Mouse (Mus musculus): ENCODE results near the gene Plcl2. TPM values are rescaled to one million over a fixed set of nuclear protein-coding genes. Genes with fewer than 3 reads are reported as not detected.

The Plcl2 gene
- 10 to 100 TPM; 81.9 to 98.5 (median 91.1) TPM for total RNA-seq (2022)

DNA sequence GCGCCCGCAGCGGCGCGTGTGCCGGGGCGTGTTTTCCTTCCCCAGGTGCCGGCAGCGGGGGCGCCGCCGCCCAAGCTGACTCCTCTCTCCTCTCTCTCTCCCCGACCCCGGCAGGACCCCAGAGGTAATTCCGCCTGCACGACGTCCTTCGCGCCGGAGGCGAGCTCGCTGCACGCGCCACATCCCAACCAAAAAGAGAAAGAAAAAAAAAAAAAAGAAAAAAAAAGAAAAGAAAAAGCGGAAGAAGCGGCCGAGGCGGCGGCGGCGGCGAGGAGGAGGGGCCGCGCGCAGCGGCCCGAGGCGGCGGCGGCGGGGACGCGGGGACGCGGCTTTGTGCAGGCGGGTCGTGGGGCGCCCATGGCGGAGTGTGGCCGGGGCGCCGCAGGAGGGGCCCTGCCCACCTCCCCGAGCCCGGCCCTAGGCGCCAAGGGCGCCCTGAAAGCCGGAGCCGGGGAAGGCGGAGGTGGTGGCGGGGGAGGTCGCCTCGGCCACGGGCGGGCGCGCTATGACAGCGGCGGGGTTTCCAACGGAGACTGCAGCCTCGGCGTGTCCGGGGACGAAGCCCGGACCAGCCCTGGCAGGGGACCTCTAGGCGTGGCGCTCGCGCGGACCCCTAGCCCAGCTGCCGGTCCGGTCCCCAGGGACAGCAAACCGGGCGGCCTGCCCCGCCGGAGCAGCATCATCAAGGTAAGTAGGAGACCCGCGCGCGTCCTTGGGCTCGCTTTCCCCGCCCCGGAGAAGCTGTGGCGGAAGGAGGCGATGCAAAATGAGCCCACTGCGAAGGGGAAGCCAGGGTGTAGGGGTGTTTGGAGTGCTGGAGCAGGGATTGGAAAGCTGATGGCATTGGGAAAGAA, at the start of gene Plcl2:
Gene Plcl2 (plus strand): TSS at position 153 of the 854 bp plus-strand sequence.
- DNase-seq (ENCODE audit: low spot score in 2 of 2): peak; percentile 40 to 53

DNA sequence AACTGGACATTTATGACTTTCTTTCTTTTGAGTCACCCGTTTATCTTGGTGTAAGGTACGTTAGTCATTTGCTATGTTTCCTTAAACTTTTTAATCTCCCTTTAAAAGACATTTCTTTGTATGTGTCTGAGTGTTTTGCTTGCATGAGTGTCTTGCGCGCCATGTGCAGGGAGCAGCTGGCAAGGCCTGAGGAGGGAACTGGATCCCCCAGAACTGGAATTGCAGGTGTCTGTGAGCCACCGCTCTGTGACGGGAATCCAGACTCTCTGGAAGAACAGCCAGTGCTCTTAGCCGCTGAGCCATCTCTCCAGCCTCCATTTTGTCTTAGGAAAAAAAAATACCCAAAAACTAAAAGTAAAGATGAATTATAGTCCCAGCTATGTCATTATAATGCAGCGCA, 48.9 kb upstream of the Plcl2 start:
- no peak for DNase-seq (ENCODE audit: low spot score in 2 of 2)

DNA sequence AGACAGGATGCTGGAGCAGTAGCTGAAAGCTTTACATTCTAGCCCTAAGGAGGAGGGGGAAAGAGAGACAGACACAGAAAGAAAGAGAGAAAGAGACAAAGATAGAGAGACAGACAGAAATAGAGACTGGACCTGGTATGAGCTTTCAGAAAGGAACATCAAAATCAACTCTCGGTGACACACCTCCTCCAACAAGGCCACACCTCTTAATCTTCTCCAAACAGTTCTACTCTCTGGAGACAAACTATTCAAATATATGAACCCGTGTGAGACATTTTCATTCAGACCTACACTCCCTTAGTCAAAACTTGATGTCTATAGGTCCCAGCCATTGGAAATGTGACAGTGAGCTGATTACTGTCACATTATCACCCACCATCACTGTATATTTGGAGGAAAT, 41.8 kb upstream of the Plcl2 start:
- no peak for DNase-seq (ENCODE audit: low spot score in 2 of 2)

DNA sequence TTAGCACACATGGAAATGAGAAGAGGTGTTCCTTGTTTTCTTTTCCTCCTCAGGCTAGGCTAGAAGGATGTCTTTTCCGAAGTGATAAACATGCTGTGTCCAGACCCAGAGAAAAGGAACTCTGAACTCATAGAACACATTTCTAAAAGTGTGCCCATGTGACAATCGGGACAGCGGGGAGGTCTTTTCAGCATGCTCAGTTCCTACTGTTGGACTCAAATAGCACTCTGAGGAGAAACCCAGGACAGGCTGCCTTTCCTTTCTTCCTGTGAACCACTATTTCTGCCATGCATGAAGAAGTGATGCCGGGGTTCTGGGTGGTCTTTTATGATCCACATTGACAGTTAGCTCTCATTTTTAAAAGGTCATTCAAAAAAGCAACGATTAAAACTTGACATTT, 40.1 kb upstream of the Plcl2 start:
- no peak for DNase-seq (ENCODE audit: low spot score in 2 of 2)

DNA sequence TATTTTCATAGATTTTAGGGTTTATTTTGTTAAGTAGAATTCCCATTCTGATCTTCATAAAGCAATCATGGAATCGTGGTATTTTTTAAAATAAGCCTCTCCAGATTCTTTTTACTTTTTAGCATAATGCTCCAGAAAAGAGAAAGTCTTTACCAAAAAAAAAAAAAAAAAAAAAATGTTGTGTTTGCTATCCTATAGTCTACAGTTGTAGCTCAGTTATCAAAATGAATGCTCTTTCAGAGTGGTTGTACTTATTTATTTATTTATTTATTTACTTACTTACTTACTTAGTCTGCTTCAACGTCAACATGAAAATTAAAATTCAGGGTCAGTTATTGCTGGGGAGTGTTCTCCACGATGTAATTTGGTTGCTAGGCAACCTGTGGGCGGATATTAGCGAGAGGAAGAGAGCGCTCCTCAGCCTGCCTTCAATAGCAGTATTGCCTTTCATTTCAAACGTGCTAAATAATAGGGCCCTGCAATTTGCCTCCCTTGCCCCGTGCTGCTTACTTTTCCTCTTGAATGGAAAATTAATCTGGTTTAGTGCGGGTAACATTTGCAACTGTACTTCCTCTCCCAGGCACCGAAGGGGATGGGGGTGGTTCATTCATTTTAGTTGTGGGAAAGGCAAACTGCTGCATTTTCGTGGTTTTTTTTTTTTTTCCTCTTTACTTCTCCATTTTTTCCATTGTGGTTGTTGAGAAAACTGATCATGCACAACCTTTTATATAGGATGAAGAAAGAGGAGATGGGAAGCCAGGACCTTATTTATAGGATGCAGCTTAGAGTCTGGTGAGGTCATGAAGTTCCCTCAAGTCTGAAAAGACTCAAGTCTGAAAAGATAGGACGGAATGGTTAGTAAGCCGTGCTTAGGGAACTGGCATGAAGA, 39.4 kb upstream of the Plcl2 start:
- DNase-seq (ENCODE audit: low spot score in 2 of 2): peak; percentile 18 to 37

DNA sequence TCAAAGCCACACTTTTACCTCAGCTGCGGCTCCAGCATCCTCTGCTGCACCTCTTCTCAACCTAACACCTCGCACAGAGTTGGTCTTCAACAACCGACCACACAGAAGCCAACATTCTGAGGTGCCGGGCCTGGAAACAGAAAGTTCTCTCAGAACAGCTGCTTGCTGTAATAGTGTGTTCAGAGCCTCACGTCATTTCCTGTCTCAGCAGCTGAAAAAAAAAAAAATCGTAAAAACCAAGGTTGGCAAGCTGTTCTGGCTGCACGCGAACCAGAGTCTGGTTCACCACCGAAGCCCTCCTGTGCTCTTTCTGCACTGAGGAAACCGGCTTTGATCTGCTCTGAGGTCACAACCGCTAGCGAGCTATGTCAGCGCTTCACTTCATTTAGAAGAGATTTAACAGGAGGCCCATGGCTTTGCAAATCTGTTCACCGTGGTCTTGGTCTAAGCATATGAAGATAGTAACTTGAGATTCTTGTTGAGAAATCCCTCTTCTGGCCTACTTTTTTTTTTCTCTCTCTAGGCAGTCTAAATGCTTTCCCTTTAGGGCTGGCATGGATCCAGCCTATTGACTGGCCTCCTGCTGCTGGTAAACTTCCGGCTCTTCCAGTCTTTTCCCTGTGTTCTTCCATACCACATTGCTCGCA, 38.6 kb upstream of the Plcl2 start:
- peak; percentile 27 to 29 for DNase-seq (ENCODE audit: low spot score in 2 of 2)

DNA sequence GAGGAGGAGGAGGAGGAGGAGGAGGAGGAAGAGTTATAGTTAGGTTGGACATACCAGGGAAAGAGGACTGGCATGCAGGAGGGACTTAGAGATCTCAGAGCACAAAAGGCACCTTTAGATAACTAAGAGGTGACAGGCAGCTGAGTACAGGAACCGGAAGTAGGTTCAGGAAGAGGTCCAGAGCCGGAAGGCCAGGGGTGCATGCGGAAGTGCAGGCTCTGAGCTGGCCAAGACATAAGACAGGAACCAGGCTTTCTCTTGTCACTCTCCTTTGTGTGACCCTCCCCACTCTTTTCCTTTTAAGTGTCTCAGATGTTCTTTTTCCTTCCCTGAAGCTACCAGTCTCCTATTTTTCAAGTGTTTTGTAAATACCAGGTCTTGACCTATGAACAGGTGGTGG, 38.0 kb upstream of the Plcl2 start:
- no peak for DNase-seq (ENCODE audit: low spot score in 2 of 2)

DNA sequence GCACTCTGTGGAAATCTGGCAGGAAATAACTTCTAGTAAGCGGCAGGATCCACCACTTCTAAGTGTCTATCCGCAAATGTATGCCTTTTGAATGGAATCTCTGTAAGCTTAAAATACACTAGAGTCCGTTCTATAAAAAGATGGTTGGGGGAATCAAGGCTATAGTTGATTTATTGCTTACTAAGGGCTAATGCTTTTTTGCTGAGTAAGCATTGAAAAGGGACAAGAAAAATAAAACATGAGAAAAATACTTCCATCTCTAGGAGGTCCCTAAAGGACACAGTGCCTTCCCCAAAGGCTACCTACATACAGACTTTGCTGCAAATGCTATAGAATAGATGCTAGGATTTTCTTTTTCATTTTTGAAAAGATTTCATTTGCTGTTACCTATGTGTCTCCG, 31.9 kb upstream of the Plcl2 start:
- no peak for DNase-seq (ENCODE audit: low spot score in 2 of 2)

DNA sequence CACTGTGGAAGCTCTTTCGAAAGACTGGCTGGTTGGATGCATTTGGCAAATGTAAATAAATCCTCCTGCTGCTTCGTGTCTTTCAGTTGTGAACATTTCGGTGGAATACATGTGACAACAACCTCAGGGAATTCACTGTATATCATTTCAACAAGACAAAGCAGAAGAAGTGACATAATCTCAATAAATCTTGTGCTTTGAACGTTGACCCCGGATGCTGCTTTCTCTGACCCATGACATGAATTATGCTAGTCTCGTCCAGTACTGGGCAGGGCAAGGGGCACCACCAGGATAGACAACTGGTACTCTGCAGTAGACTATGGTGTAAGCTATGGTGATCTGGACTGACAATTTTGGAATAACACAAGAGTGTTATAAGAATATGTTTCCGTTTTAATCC, 28.3 kb upstream of the Plcl2 start:
- no peak for DNase-seq (ENCODE audit: low spot score in 2 of 2)

DNA sequence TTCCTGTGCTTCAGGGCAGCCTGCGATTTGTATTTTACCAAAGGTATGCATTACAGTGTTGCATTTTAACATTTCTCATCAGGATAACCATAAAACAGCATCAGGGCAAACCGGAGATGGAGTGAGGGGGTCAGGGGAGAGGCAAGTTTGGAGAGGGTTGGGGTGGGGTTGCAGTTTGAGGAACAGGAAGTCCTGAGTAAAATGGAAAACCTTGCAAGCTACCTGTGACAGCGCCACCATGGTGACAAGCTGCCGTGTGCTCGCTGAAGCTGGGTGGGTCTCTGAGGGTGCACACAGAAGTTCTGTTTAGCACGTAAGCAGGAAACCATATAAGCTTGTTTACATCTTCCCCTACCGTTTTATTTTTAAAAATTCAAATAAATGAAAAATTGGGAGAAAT, 25.5 kb upstream of the Plcl2 start:
- no peak for DNase-seq (ENCODE audit: low spot score in 2 of 2)

DNA sequence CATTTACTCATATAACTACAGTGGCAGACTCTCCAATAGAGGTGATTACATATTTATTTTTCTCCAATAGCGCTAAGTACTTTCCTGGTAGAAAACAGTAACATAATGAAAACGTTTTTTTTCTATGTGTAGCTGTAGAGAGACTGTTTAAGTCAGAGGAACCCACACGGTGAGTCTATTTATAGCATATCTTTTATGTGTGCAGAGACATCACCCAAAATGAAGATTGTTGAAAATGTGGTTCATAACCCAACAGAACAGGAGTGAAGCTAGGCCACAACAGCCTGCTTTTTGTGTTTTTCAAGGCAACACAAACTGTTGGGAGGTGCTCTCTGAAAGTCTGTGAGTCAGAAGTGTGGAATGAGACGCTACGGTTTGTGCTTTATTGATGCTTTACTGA, 24.2 kb upstream of the Plcl2 start:
- no peak for DNase-seq (ENCODE audit: low spot score in 2 of 2)

DNA sequence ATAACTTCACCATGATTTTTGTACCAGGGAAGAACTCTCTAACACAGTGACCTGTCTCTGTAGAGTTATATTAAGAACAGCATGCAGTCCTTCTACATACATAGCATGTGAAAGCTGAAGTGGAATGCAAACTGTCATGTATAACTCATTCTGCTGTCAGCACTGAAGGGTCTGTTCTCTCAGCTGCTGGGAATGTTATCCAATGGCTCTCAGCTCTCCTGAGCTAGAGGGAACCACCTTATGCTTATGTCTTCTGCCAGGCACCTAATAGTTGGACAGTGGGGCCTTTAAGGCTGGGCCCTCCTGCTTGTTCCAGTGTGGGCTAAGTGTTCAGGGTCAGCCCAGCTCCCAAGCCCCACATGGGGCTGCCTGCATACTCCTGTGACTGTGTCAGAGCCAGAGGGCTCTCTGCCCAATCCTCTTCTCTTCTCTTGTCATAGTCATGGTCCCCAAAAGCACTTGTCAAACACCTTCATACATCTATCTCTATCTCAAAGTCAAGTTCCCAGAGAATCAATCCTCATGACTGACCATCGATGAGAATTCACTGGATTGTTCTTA, 22.1 kb upstream of the Plcl2 start:
- no peak for DNase-seq (ENCODE audit: low spot score in 2 of 2)

DNA sequence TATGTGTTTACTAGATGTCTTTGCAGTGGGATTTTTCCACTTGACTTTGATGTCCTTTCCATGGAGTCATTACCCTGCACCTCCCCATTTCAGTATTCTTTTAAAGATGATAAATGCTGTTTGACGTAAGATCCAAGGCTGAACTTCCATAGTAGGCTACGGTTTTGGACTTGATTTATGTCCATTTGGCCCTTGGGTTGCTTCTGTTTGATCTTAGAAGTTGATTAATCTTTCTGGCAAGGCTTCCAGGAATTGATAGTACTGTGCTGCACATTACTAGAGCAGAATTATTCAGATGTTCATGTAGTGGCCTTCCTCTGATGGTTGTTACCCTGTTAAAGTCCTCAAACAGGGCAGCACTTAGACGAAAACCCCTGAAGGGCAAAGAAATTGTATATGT, 21.5 kb upstream of the Plcl2 start:
- DNase-seq (ENCODE audit: low spot score in 2 of 2): no peak

DNA sequence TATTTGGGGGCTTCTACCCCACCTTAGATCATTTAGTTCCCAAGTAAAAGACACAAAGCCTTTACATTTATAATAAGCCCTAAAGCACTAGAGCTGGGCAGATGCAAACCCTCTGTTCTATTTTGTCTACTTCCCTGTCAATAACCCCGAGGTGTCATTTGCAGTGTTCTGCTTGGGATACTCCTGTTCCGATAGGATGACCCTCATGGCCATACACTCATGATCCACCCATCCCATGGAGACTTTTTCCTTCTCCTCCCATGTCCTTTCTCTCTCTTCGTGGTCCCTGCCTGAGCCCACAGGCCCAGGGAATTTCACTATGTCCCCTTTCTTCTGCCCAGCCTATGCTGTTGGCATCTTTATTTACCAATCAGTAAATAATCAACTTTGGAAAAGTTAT, 20.8 kb upstream of the Plcl2 start:
- no peak for DNase-seq (ENCODE audit: low spot score in 2 of 2)

DNA sequence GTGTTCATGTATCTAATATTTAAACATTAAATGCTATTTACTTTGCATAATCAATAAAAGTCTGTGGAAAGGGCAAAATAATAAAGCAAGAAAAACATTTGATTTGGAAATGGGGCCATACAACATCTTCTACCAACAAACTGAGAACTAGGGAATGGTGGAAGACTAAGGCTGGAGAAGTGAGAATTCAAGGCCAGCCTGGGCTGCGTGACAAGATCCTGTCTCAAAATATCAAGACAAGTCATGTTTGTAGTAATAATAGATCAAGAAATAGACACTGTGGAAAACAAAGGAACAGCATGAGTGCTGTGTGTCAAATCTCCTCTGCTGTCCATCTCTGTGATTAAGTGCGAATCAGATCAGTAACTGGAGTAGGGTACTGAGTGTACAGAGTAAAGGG, 20.3 kb upstream of the Plcl2 start:
- DNase-seq (ENCODE audit: low spot score in 2 of 2): no peak

DNA sequence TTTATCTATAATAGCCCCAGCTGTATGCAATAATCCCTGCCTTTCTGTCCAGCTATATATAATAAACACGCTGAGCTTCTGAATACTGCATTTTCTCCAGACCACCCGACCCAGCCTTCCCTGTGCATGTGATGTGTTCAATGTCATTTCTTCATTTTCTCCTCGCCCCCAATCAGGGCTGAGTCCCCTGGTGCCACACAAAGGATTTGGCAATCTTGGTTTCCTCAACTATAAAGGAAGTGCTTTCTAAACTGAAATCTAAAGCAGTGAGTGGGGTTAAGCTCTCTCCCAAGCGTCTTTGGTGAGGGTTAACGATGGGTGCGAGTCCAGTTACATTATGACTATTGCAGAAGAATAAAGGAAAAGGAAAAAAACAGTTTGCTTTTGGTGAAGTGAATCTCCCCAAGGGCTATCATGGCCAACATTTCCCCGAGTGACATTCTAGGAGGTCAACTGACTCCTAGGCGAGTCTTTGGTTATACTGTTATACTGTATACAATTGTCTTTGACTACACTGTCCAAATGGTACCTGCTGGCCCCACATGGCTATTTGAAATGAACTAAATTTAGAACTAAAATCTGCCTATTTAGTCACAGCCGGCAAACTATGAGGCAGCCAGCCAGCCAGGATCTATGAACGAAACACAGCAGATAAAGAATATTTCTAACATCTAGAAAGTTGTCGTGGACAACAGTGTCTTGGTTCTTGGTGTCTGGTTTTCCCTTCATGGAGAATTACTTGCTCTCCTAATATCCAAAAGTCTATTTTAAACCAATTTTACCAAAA, 18.4 kb upstream of the Plcl2 start:
- DNase-seq (ENCODE audit: low spot score in 2 of 2): no peak

DNA sequence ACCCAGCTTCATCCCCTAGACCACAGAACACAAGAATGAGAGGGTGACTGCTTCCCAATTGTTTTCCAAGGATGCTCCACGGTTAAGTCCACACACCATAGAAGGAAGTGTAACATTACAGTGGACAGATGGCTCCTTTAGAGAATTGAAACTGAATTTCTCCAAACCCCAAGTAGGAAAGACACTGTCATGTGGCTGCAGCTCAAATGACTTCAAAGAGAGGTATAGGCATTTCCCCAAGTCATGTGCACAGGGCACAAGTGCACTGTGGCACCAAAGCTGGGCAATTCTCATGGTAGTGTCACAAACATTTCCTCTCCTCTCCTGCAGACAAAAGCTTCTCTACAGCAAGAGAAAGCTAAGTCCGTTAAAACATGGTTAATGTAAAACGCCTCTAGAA, 17.7 kb upstream of the Plcl2 start:
- no peak for DNase-seq (ENCODE audit: low spot score in 2 of 2)

DNA sequence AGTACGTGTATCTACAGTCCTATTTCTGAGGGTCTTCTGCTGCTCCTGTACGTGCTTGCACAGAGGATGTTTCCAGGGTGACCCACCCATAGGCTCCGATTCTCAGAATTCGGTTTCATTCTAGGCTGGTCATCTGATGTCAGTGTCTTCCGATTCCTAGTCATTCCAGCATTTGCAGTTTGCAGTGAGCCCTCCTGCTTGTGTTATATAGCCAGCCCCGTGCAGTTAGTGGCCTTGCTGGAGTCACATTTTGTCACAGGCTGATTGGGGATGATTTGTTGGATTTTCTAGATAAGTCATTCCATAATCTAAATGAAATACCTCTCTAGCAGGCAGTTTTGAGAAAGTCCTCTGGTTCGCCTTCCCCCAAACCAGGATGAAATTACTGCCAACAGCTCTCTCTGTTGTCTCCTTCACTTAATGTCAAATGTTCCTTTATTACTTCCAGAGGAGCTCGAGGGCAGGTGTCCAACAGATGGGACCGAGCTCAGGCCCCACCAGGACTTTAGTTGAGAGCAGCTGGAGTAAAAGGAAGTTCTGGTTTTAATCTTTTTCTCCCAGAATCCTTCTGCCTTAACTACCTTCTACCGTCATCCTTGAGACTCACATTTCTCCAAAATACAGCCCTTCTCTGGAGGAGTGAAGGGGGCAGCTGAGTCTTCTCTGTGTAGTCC, 13.8 kb upstream of the Plcl2 start:
- no peak for DNase-seq (ENCODE audit: low spot score in 2 of 2)

DNA sequence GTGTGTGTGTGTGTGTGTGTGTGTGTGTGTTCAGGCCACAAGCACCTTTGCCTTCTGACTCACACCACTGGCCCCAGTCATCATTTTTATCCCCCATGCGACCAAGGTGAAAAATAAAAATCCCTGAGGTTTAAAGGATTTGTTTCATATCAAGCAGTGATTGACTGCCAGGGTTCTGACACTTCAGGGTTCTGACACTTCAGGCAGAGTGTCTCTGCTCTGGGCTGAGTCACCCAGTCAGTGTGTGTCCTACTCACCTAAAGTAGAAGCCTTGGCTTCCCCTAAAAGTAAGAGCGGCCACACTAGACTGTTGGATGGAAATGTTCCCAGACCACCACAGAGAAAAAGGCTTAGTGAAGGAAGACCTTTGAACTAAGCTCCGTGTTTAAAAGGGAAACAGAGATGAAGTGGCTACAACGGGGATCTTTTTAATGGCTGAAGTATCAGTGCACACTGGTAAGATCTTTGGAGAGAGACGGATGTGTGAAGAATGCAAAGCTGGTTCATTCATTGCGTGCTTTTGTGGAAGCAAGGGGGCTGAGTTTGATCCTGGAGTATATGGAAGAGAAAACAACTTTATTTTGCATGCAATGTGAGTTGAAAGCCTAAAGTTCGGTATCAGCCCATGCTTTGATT, 11.0 kb upstream of the Plcl2 start:
- no peak for DNase-seq (ENCODE audit: low spot score in 2 of 2)

Measured in left cerebral cortex, adult 8-10 months (tissue).